Mouse (Mus musculus) T-cell, adult 2 months (primary cell): Measurements from ENCODE around the gene Hpf1.

Experiments used
- DNase-seq: peaks from one replicate; pipeline ENCODE4 v3.0.0; 2022; ENCODE audit warnings: low spot score

The Hpf1 gene

DNA sequence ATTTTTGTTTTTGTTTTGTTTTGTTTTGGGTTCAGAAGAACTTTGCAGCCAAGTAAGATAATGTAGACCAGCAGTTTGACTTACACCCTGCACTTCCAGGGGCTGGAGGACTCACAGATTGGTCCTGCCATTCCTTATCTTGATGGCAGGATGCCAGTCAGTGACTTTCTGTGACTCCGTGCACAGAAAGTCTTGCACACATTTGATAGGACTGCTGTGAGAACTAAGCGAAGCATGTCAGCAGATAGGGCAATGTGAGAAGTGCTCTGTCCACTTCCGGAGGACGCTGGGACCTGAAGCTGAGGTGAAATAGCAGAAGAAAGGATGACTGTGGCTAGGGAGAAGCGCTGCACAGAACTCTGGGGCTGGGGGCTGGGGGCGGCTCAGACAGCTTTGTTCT, 5.7 kb downstream of the Hpf1 start:
- DNase-seq = no peak

DNA sequence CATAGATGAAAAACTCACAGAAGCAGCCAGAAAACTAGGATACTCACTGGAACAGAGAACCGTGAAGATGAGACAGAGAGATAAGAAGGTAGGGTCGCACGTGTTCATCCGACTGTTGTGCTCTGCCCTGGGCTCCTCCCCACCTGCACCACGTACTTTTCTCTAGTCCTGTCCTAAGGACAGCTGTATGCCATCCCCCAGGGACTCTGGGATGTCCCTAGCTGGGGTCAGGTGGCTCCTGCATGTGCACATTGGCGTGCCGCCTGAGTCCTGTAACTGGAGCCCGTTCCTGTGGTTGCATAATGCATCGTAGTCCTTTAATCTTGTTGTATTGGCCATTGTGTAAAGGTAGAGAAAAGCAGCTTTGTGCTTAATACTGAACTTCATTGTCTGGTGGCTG, 9.9 kb downstream of the Hpf1 start:
- DNase-seq = no peak

DNA sequence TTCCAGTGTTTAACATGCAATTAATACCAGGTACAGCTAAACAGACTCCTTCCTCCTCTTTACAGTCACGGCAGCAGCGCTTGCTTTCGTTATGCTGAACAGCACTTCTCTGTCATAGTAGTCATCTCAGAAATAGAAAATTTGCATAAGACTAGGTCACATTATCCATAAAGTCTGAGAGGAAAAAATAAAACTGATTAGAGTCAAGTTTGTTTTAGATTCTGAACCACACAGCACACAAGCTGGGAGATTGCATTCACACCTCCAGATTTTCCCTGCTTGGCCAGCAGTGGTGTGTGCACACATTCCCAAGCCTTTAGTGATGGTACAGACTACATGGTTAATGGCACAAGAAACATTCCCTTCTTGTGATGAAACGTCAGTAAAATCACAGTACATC, 21.9 kb downstream of the Hpf1 start:
- no peak for DNase-seq

DNA sequence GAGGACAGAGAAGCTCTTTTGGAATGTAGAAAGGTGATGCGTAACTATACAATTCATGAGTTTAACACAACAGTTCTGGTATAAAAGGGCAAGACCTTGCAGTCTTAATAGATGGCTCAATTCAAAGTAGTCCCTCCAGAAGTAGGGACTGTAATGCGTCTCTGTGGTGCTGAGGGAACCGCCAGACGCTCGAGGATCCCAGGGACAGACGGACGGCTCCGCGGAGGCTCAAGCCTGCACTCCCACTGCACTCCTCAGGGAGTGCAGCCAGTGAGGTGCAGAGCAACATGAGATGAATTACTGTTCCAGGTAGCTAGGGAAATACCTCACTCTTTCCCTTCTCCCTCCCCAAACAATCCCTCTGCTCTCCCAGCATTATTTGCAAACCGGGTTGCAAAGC, 22.3 kb downstream of the Hpf1 start:
- DNase-seq = no peak

DNA sequence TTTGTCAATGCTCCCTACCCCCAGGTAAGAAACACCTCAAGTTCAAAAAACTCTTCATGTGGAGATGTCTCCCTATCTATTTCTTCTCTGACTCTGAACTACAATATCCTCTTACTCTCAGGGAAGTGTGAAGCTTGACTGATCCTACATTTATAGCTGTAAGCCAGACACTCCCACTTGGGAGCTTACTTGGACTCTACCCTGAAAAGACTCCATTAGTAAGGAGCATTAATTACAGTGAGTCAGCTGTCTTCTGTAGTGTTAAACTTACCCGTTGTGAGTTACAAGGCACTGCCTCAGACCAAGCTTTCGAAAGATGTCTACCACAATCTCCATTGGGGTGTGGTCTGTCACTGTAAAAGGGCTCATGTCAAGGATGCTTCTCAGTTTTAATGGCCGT, 28.9 kb downstream of the Hpf1 start:
- no peak for DNase-seq

DNA sequence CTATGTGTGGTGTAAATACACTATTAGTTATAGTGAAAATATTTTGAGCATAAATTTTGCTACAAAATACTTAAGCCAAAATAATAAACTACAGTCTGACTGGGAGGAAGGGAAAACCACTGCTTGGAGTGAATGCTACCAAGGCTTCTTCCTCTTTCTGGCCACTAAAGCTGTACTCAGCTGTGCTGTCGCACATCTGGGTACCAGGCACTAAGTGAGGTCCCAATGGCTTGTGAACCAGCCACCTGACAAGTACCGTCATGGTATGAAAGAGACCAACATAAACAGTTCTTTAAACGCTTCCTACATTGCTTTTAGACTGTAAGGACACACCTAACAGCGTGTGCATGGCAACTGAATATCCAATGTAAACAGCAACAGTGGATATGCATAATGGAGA, 30.0 kb downstream of the Hpf1 start:
- no peak for DNase-seq

DNA sequence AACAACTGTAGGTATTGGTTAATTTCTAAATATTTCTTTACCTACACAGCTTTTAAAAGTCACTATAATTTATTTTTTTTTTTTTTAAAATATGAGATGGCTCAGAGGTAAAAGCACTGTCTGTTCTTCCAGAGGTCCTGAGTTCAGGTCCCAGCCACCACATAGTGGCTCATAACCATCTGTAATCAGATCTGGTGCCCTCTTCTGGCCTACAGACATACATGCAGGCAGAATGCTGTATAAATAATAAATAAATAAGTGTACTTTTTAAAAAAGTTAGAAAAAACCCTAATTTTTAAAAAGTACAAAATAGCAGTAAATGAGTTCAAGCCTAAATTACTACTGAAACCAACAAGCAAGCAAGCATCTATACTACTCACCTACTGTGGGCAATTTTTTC, 43.4 kb downstream of the Hpf1 start:
- DNase-seq = no peak

DNA sequence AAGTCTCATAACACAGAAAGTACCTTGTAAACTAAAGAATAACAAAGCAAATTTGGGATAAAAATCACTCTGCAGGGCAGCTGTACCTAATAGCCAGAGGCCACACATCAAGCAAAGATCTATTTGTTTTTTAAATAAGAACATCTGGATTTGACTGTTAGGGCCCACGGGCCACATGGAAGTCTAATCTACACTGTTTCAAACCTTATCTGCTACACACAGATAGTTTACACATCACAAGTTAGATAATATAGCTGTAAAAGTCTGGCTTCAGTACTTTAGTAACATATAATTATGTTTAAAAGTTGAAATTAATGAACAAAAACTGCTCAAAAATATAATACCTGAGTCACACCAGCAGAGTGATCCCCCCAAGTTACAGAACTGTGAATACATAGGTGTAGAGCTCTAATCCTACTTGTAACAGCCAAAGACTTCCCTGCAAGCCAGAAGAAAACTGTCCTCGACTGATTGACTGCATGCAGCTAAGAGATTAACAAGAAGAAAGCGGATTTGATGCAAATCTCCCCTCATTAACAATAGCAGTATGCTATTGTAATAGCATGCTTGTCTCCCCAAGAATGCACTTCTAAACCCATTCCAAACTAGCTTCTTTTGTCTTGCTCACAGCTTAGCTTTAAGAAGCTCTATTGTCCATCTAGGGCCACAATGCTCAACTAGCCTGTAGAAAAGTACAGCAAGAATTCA, 48.7 kb downstream of the Hpf1 start:
- DNase-seq = no peak

DNA sequence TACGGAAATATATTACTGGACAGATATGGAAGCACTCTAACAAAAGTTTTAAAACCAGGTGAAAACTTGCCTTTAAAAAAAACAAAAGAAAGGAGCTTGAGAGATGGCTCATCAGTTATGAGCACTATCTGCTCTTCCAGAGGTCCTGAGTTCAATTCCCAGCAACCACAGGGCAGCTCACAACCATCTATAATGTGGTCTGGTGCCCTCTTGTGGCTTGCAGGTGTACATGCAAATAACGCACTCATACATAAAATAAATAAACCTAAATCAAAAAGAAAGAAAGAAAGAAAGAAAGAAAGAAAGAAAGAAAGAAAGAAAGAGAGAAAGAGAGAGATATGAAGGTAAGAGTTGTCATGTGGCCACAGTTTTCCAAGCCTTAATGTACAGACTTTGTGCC, 52.6 kb downstream of the Hpf1 start:
- no peak for DNase-seq

DNA sequence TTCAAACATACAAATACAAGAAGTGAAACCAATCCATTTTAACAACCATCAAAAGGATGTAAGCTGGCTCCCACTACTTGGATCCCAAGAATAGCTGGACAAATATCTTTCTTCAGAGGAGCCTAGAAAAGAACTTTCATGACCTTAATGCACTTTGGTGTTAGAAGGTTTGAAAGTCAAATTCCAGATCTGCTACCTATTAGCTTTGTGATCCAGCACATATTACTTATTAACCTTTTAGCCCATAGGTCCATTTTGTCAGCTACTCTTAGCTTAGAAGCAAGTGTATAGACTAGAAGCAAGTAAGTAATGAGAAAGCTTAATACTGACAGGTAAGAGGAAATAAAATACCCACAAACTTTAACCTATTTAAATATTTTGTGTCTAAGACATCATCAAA, 57.3 kb downstream of the Hpf1 start:
- DNase-seq = no peak

DNA sequence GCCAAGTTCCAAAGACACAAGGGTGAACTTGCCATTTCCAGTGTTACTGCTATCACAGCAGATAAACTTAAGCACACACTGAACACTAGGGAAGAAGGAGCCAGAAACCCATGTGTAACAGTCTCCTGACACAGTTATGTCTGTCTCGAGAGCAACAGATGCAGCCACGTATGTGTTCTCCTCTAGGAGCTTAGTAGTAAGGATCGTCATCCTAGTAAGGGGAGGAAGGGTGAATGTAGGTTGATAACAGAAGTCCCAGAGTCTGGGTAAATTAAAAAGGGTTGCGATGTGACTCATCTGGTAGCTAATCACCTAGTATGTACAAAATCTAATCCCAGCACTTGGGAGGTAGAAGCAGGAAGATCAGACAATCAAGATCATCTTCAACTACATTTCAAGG, 59.6 kb downstream of the Hpf1 start:
- no peak for DNase-seq

DNA sequence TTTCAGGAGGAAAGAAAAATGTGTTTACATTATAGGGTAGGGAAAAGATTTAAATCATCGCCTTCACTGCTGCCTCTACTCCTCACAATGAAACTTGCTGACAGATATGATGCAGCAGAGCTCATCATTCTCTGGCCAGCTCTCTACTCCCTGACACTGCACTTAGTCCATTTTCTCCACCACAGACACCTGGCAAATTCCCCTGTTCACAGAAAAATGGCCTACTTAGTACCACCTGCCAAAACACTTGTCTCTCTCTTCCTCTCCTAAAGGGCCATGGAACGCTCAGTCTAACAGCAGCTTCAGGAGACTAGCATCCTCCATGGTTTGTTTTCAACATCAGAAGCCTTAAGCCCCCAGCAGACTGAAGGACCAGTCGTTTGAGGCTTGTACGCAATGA, 61.1 kb downstream of the Hpf1 start:
- DNase-seq = no peak

DNA sequence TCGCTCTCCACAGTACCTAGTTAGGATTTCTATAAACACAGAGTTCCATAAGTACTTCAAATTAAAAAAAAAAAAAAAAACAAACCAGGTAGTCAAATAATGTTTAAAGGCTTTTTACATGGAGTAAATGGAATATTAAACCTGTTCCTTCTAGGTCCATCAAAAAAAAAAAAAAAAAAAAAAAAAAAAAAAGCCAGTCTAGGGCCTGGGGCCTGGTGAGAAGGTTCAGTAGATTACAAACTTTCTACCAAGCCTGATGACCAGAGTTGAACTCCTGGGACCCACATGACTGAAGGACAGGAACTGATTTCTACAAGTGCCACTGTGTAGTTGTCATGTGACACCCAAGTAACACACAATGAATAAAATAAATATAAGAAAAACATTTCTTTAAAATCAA, 61.5 kb downstream of the Hpf1 start:
- no peak for DNase-seq

DNA sequence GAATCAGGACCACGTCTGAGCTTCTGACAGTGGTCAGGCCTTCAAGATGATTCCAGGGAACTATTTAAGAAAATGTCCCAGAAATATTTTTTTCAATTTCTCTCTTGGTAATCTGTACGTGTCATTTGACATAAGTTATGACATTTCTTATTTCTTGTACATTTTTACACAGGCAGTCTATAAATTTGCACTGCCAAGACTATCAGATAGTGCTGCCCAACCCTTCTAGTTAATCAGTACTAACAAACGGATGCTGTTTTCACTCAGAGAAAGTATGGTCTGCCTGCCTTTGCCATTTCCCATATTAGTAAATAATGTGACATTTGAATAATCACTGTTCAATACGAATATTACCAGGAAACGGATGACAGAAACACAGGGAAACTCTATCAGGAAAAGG, 62.6 kb downstream of the Hpf1 start:
- no peak for DNase-seq

DNA sequence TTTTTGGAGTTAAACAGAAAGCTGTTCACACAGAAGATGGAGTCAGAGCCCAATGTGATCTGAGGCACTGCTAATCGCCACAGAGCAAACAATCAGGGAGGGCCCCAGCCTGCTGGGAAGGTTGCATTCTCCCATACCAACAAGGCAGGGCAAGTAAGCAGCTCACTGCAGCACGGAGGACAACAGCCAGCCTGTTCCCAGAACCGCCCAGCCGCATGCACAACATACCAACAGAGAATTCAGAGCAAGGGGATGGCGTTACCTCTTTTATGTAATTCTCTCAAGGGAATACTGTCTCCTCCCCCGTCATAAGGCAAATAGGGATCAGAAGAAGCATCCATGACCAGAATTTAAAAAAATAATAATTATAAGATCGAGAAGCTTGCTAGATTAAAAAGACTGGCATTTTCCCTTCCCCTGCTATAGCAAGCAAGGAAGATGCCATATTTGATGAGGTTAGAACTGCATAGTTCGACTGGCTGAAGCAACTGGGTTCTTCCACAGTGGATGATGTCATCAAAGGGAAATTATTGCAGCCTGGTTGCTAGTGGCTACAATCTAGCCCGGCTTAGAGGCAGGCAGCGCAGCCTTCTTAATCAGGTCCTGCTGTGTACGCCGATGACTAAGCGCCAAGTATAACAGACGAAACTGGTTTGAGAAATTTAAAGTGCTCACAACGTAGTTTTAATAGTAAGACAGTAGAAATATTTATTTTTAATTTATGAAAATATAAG, 64.2 kb downstream of the Hpf1 start:
- DNase-seq = no peak

DNA sequence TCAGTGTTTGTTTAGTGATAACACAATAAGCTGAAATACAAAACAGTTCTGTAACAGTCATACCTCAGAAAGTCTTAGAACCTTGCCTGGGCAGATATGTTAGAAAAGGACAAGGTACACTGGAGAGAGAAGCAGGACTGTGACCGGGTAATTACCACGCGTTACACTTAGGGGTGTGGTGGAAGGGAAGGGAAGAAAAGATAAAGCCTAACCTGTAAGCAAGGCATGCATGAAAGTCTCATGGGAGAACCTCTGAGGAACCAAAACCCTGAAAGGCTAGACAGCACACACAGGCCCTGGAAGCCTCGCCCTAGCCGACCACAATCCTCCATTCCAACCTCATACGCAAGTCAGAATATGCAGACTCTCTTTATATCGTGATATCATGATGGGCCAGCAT, 66.6 kb downstream of the Hpf1 start:
- DNase-seq = no peak
